Comparison of ENCODE assay signal across 21 mouse cellular contexts in the genomic region with DNA sequence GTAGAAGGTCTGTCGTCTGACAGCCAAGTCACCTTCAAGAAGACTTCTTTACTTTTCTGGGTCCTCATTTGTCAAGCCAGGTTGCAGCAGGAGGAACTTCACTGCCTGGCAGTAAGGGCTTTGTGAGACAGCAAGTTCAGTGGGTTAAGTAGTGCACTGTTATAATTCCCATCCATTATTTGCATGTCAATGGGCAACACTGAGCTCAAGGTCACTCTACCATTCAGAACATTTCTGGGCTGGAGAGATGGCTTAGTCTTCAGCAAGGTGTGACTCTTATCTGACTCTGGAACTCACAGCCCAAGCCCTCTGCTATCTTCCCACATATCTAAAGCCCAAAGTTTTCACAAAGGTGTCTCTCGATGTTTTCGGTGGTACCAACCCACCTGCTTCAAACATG. TPM values are rescaled to one million over a fixed set of nuclear protein-coding genes. Genes with fewer than 3 reads are reported as not detected.
DNase-seq lines count a peak whose midpoint lies in the region; TF ChIP-seq lines count a peak whose summit lies in the region.
"Had no signal": no experiment of that assay in that cellular context is flagged by ENCODE, and none has a peak within 500 bp of the region (broad histone marks: within the 10 kb centered on the region; RNA-seq: fewer than 3 reads in every experiment).

No protein-coding gene starts in this region.

- peaks cover 10% of the 10 kb centered on the region for H3K4me1 ChIP-seq in ES-Bruce4 (ENCODE audit: control insufficient read depth, insufficient read depth, low read length)
- H3K4me1 ChIP-seq: embryonic facial prominence, embryonic 12.5 days had no signal

- TF ChIP-seq EP300 in ES-Bruce4 (IDR thresholded peaks at IDR 0.05; ENCODE audit: insufficient read depth, low read depth, low read length) = 0 out of 2 replicates have a peak, but pooled peaks have one; percentile 35

- H3K27me3 ChIP-seq in ES-Bruce4 (ENCODE audit: control insufficient read depth, insufficient read depth, low read length, poor library complexity, severe bottlenecking) = no peaks in the 10 kb centered on the region
- H3K27me3 ChIP-seq: embryonic facial prominence, embryonic 12.5 days; forebrain, embryonic 15.5 days had no signal

- TF ChIP-seq CTCF in layer of hippocampus, adult 2 months (conservative IDR thresholded peaks at IDR 0.05) = no peak
- no peak for TF ChIP-seq CTCF in ES-Bruce4 (IDR thresholded peaks at IDR 0.05; ENCODE audit: low read depth, low read length)

- H3K36me3 ChIP-seq in ES-Bruce4 (ENCODE audit: control insufficient read depth, insufficient read depth, low read length, poor library complexity, severe bottlenecking) = no peaks in the 10 kb centered on the region
- H3K36me3 ChIP-seq: embryonic facial prominence, embryonic 10.5 days; embryonic facial prominence, embryonic 12.5 days; forebrain, embryonic 15.5 days had no signal

- H3K9ac ChIP-seq in ES-Bruce4 (ENCODE audit: low read depth, poor library complexity, severe bottlenecking) = no peak overlapping the region
- H3K9ac ChIP-seq: embryonic facial prominence, embryonic 12.5 days; forebrain, embryonic 13.5 days; forebrain, embryonic 15.5 days; forebrain, postnatal 0 days had no signal

- DNase-seq in layer of hippocampus, adult 2 months (ENCODE audit: low spot score in 2 of 2) = no peak
- DNase-seq in layer of hippocampus, postnatal 10 days (ENCODE audit: low spot score in 2 of 2) = no peak
- DNase-seq in ES-CJ7 (ENCODE audit: low read depth, low spot score) (peak; percentile 86), ZHBTc4 (ENCODE audit: low read depth, low spot score) (peak; percentile 85)
- DNase-seq in cerebellum, adult 9-10 months = no peak
- DNase-seq in neural tube, embryonic 10.5 days (ENCODE audit: extremely low spot score, low spot score) = no peak
- DNase-seq: adrenal gland, adult 2 months; adrenal gland, postnatal 10 days; adrenal gland, postnatal 25 days; cerebellum, adult 11 months; cerebellum, adult 18-20 months; cerebellum, adult 8-10 months; cerebellum, postnatal 10 days; cerebellum, postnatal 25 days; forebrain, postnatal 0 days had no signal

- no peak for TF ChIP-seq POLR2A in ES-Bruce4 (IDR thresholded peaks at IDR 0.05; ENCODE audit: insufficient read depth, low read length)

- no peaks in the 10 kb centered on the region for H3K9me3 ChIP-seq in ES-Bruce4 (replicated peaks; ENCODE audit: control insufficient read depth, insufficient read depth, low read length, poor library complexity, severe bottlenecking)
- H3K9me3 ChIP-seq: embryonic facial prominence, embryonic 10.5 days; embryonic facial prominence, embryonic 12.5 days; forebrain, embryonic 13.5 days; forebrain, embryonic 15.5 days had no signal

- no peak overlapping the region for H3K4me3 ChIP-seq in layer of hippocampus, adult 2 months
- no peak overlapping the region for H3K4me3 ChIP-seq in ES-Bruce4 (ENCODE audit: low read depth, low read length)
- H3K4me3 ChIP-seq: embryonic facial prominence, embryonic 10.5 days; embryonic facial prominence, embryonic 12.5 days; forebrain, embryonic 13.5 days; forebrain, embryonic 15.5 days had no signal

- peak overlapping the region; percentile 77 for H3K27ac ChIP-seq in layer of hippocampus, adult 2 months
- H3K27ac ChIP-seq in ES-Bruce4 (ENCODE audit: insufficient read depth, low read length) = no peak overlapping the region
- H3K27ac ChIP-seq: embryonic facial prominence, embryonic 10.5 days; embryonic facial prominence, embryonic 12.5 days; forebrain, embryonic 13.5 days; forebrain, embryonic 15.5 days had no signal

RNA-seq across cellular contexts. Expression of gene Glis3, which starts 44.9 kb away (rescaled TPM):
- total RNA-seq in layer of hippocampus, adult 2 months (2021) = 10 to 100 TPM; 33.0 to 36.4 TPM
- 1 to 10 TPM; 5.9 to 6.4 TPM for total RNA-seq in layer of hippocampus, postnatal 10 days (2021)
- 5.2 and 5.5 TPM in 2 replicates for polyA plus RNA-seq in ES-Bruce4 (2011; ENCODE audit: insufficient read depth, insufficient read length, low read depth, missing spikeins)
- total RNA-seq: MEL had no signal

Comparison
In these comparisons a context has a peak if more than half of its experiments do, and no peak if none do; other contexts are left out.
1. RNA of gene Glis3, which starts 44.9 kb away (total RNA-seq): 33.0 to 36.4 TPM in layer of hippocampus, adult 2 months; 5.9 to 6.4 TPM in layer of hippocampus, postnatal 10 days; every median in the first group is over 4 times any median in the second.
2. DNase-seq: peak in ES-CJ7 (single experiment) and ZHBTc4 (single experiment); none in layer of hippocampus, adult 2 months (0 of 2), layer of hippocampus, postnatal 10 days (0 of 2), cerebellum, adult 9-10 months (single experiment) and neural tube, embryonic 10.5 days (single experiment).